Mouse (Mus musculus) kidney, adult 18-20 months (tissue): ENCODE data around the gene 6430571L13Rik.
"Not testable (repeated sequence)": the region's sequence is repeated elsewhere in the genome, so short reads cannot be mapped to it uniquely, and the experiment has no call there.

Experiments
- DNase-seq: peaks from one replicate; pipeline ENCODE4 v3.0.0; 2021

Gene 6430571L13Rik

DNA sequence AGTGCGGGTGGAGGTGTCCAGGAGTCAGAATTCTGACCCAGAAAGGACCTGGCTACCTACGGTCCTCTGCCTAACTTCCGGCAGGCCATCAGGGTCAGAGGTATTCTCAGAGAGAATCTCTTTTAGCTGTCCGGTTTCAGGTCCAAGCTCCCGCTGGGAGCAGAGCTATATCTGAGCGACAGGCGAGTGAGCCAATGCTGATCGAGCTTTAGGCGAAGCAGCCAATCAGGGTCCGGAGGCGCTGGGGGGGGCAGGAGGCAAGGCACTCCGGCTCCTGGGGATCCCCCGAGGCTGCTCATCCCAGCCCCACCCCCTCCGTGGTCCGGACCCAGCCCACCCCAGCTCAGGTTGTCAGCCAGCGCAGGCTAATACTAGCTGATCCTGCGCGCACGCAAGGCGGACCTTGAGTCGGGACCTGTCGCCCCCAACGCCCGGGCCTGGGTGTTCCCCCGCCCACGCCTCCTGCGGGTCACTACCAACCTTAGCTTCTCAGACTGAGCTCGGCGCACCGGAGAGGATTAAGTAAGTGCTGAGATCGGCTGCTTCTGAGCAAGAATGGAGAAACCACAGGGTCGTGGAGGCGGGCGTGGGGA is at the start of gene 6430571L13Rik:
Gene 6430571L13Rik (plus strand): TSS at position 336 of the 593 bp plus-strand sequence.
- peak; percentile 95 for DNase-seq

GRCm38 (mm10) chr9:107290897-107291296 is 49.5 kb upstream of the 6430571L13Rik start:
- peak; percentile 87 for DNase-seq

GRCm38 (mm10) chr9:107294249-107294648 is 46.2 kb upstream of the 6430571L13Rik start:
- peak; percentile 90 for DNase-seq

- no peak for DNase-seq
Measured at GRCm38 (mm10) chr9:107295616-107296015, 44.8 kb upstream of the 6430571L13Rik start.

DNA sequence AAGGTAGTCTGAATTCAATTTTAAA is 44.6 kb upstream of the 6430571L13Rik start, which contains the start of gene Cish:
Gene Cish (plus strand): TSS at position 11 of the 25 bp plus-strand sequence.
- DNase-seq = no peak

- no peak for DNase-seq
Measured at GRCm38 (mm10) chr9:107296041-107296440, 44.4 kb upstream of the 6430571L13Rik start.

GRCm38 (mm10) chr9:107296501-107296965 is 43.9 kb upstream of the 6430571L13Rik start:
- DNase-seq = peak; percentile 100

- no peak for DNase-seq
Measured at GRCm38 (mm10) chr9:107297059-107297458, 43.3 kb upstream of the 6430571L13Rik start.

DNA sequence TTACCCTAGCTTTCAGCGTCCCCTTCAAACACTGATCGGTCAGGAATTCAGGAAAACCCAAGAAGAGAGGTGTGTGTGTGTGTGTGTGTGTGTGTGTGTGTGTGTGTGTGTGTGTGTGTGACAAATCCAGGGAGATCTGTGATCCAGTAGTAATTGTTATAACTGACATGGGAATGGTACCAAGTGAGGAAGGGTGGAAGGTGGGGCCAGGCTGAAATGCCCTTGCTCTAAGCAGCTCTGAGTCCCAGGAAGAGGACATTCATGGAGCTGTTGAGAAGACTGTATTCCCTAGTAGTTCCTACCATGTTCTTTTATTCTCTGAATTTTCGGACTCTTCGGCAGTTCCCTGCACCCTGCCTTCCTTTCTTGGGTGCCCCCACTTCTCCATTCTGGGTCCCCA is 42.7 kb upstream of the 6430571L13Rik start:
- no peak for DNase-seq

DNA sequence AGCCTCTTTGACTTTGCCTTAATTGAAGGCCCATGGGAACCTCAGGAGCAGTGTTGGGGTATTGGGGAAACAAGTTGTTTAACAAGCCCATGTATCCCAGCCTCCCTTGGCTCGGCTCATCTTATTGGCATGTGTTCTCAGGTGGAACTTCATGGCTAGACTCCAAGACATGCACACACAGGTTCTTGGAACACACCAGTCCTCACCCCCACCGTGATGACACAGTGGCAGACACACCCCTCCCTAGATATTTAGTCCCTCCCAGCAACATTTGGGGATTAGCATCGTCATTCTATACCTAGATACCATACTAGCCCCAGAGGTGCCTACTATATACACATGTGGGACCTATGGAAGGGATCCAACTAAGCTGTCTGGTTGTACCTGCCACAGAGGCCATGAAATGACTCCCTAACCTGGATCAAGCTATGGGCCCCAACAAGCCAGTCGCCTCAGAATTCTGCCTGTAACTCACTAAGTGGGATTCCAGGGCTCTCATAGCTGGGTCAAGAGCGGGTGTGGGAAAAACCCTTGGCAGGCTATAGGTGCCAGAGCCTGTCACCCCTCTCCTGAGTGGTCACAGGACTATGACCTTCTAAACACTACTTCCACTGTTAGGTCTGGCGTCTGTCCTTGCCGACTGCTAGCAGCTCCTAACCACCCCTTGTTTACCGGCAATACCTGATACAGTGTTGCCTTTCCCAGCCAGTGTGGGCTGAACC is 42.2 kb upstream of the 6430571L13Rik start:
- DNase-seq = peak; percentile 76

DNA sequence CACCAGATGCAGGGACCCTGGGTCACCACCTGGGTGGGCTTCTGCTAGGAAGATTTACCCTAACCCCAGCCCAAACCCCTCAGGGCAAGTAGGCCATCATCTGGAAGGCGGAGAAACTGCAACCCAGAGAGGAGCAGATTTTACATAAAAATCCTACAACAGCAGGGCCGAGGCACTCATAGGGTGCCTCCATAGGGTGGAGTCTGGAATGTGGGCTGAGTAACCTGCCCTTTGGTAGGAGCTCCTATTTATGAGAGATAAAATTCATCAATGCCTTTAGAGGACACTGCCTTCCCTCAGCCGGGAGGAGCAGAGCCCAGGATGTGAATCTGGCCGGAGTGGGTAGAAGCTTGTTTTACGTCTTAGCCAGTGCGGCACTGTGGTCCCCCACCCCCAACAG is 41.5 kb upstream of the 6430571L13Rik start:
- peak; percentile 31 for DNase-seq

GRCm38 (mm10) chr9:107299783-107300182 is 40.6 kb upstream of the 6430571L13Rik start:
- DNase-seq = no peak

GRCm38 (mm10) chr9:107300224-107300973 is 40.0 kb upstream of the 6430571L13Rik start:
- no peak for DNase-seq

GRCm38 (mm10) chr9:107301554-107302331 is 38.7 kb upstream of the 6430571L13Rik start:
- no peak for DNase-seq

DNA sequence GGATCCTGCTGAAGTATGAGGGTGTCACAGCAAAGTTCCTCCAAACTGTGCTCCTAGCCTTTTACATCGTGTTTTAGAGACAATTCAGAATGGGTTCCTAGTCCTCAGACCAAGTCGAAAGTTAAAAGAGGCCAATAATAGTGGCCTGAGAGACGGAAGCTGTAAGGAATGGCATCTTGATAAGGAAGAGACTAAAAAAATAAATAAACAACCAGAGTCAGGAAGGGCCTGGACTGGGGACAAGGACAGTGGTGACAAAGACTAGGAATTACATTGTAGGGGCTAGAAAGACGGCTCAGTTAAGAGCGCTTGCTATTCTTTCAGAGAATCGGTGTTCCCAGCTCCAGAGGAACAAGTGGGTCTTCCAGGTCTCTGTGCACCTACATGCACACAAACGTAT is 37.8 kb upstream of the 6430571L13Rik start:
- DNase-seq = no peak

DNA sequence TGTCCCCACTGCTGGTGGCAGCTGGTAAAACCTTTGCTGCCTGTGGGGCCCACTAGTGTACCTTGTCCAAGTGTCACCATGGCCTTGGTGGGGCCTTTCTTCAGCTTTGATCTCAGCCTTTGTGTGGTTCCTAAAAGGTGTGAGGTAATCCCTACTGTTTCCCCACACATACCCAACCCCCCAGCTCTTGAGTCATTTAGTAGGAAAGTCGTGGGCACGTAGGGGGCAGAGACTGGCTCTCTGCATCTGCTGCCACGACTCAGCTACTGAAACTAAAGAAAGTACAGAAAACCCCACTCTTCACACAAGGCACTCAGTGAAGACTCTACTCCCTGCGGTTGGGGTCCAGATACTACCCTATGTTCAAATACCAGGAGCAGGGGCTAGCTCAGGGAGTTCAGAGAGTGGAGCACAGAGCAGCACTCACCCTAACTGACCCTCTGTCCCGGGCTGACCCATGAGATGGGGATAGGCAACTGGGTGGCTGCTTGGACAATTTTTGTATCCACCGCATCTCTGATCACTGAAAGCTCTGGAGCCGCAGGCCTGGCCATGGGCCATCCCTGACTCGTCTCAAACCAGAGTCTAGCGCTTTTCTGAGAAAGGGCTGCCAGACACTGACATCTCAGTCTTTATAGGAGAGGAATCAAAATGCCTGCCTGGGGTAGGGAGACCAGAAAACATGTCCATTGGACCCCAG is 37.1 kb upstream of the 6430571L13Rik start:
- no peak for DNase-seq

- DNase-seq = no peak
Measured at GRCm38 (mm10) chr9:107303900-107304299, 36.5 kb upstream of the 6430571L13Rik start.

DNA sequence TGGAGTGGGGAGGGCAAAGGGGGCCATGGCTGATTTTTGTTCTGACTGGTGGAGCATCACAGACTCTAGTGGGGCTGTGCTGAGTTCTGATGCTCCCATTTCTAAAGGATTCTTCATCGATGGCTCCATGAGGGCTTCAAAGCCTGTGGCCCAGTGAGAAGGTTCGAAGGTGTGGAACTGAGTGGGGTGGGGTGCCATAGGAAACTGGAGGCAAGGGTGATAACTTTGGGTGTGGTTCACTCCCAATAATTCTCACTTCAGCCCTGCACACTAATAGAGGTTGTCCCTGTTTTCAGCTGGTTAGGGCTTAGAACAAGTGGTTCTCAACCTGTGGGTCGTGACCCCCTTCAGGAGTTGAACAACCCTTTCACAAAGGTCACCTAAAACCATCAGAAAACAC is 36.0 kb upstream of the 6430571L13Rik start:
- DNase-seq = no peak

DNA sequence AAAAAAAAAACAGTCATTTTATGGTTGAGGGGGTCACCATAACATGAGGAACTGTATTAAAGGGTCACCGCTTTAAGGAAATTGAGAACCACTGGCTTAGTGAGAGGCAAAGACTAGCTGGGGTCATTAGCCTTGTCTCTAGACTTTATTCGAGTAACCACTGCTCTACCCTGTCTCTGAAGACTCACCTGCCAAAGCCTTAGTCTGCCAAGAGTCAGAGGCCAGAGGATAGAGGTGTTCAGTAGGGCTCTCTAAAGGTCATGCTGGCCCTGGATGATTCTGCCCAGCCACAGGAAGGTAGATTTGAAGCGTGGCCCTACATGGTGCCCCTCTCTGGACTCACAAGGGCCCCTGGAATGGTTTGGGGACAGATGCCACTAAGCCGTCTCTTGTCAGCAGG is 35.4 kb upstream of the 6430571L13Rik start:
- DNase-seq = no peak

GRCm38 (mm10) chr9:107305601-107306542 is 34.5 kb upstream of the 6430571L13Rik start:
- peak; percentile 68 for DNase-seq

GRCm38 (mm10) chr9:107306673-107307072 is 33.7 kb upstream of the 6430571L13Rik start:
- not testable (repeated sequence) for DNase-seq
